Mouse (Mus musculus) embryonic facial prominence, embryonic 11.5 days (tissue): Measurements from ENCODE around the gene Utrn. TPM values are rescaled to one million over a fixed set of nuclear protein-coding genes. Genes with fewer than 3 reads are reported as not detected.

Source experiments
- ATAC-seq: fragments of 200-750 bp; cut with Nextera tagmentation; replicated peaks from 2 replicates; pipeline ENCODE4 v1.8.0; 2017; ENCODE audit warnings: low read depth; ENCODE audit not compliant: insufficient number of reproducible peaks, low FRiP score, low TSS enrichment
- DNase-seq: peaks from one replicate; pipeline ENCODE4 v3.0.0-alpha.2; 2015; ENCODE audit warnings: low spot score
- H3K27ac ChIP-seq: fragments of 300-500 bp; sonication (generic); replicated peaks from 2 replicates; pipeline ENCODE4 v1.5.1; 2014; ENCODE audit warnings: mild to moderate bottlenecking, low read depth, low read length, control low read depth
- H3K27me3 ChIP-seq: fragments of 300-500 bp; sonication (generic); 2 replicates; pipeline ENCODE4 v1.6.1; 2014; ENCODE audit warnings: mild to moderate bottlenecking, low read length, moderate library complexity, mixed read lengths; ENCODE audit not compliant: control insufficient read depth, insufficient read depth
- H3K36me3 ChIP-seq: fragments of 300-500 bp; sonication (generic); replicated peaks from 2 replicates; pipeline ENCODE4 v1.6.1; 2014; ENCODE audit warnings: low read depth, mild to moderate bottlenecking, low read length, moderate library complexity, mixed read lengths; ENCODE audit not compliant: control insufficient read depth, insufficient read depth
- H3K4me1 ChIP-seq: fragments of 300-500 bp; sonication (generic); 2 replicates; pipeline ENCODE4 v1.6.1; 2014; ENCODE audit warnings: low read length, mixed read lengths; ENCODE audit not compliant: control insufficient read depth, insufficient read depth
- H3K4me2 ChIP-seq: fragments of 300-500 bp; sonication (generic); 2 replicates; pipeline ENCODE4 v1.6.1; 2014; ENCODE audit warnings: low read depth, mild to moderate bottlenecking, control low read depth, low read length, moderate library complexity
- H3K4me3 ChIP-seq: fragments of 300-500 bp; sonication (generic); 2 replicates; pipeline ENCODE4 v1.5.1; 2014; ENCODE audit warnings: low read depth, low read length, control low read depth
- H3K9ac ChIP-seq: fragments of 300-500 bp; sonication (generic); replicated peaks from 2 replicates; pipeline ENCODE4 v1.6.1; 2014; ENCODE audit warnings: mild to moderate bottlenecking, control low read depth, low read length
- H3K9me3 ChIP-seq: fragments of 300-500 bp; sonication (generic); replicated peaks from 2 replicates; pipeline ENCODE4 v1.6.1; 2016; ENCODE audit warnings: mild to moderate bottlenecking, low read length, inconsistent platforms, mixed read lengths; ENCODE audit not compliant: control insufficient read depth
- WGBS: fragments of 180-500 bp; shearing (Covaris S2); extraction: QIAGEN DNeasy Blood & Tissue Kit; methylation state at CpG from one replicate; pipeline ENCODE4 v1.1.7; 2014; 5-methylcytosine and 5-hydroxymethylcytosine counted together
- polyA plus RNA-seq: library from polyadenylated mRNA; unstranded; fragments of >200 nt; fragmentation: Nextera tagmentation; extraction: Ambion mirVana; gene quantifications from 2 replicates; pipeline ENCODE4 v1.2.1, GENCODE M21; 2014

Gene Utrn
- polyA plus RNA-seq, 1 experiment from 2014 or later: 47.4 TPM

- Histone ChIP-seq H3K4me1 (no peaks in the 10 kb centered on the region), H3K4me2 (no peak overlapping the region), H3K27ac (no peak overlapping the region), H3K9me3 (no peaks in the 10 kb centered on the region), H3K27me3 (no peaks in the 10 kb centered on the region), H3K4me3 (no peak overlapping the region), H3K9ac (no peak overlapping the region), H3K36me3 (no peaks in the 10 kb centered on the region)
- peak; percentile 62 for DNase-seq
- no peak; the same call in 1 of the 2 replicates for ATAC-seq
- WGBS: 53% methylated on average over 10 of the region's 10 CpGs
Observed at GRCm38 (mm10) chr10:12848322-12849108, 20.6 kb downstream of the Utrn start.

- H3K4me1 ChIP-seq: no peaks in the 10 kb centered on the region
- H3K4me2 ChIP-seq: no peak overlapping the region
- H3K9me3 ChIP-seq: no peaks in the 10 kb centered on the region
- WGBS: 77% methylated on average over 4 of the region's 4 CpGs
- H3K9ac ChIP-seq: no peak overlapping the region
- H3K27ac ChIP-seq: no peak overlapping the region
- H3K36me3 ChIP-seq: no peaks in the 10 kb centered on the region
- DNase-seq (no peak), ATAC-seq (no peak)
- H3K27me3 ChIP-seq: no peaks in the 10 kb centered on the region
- H3K4me3 ChIP-seq: no peak overlapping the region
Observed at GRCm38 (mm10) chr10:12842543-12842942, 26.6 kb downstream of the Utrn start.

GRCm38 (mm10) chr10:12841497-12841896, 27.7 kb downstream of the Utrn start:
- 59% methylated on average over 5 of the region's 5 CpGs for WGBS
- no peak overlapping the region for H3K4me2 ChIP-seq

GRCm38 (mm10) chr10:12837636-12838035, 31.5 kb downstream of the Utrn start:
- no peaks in the 10 kb centered on the region for H3K27me3 ChIP-seq
- DNase-seq (no peak), ATAC-seq (no peak)
- H3K4me2 ChIP-seq: no peak overlapping the region
- H3K36me3 ChIP-seq: no peaks in the 10 kb centered on the region
- H3K4me1 ChIP-seq: no peaks in the 10 kb centered on the region
- no peak overlapping the region for H3K27ac ChIP-seq
- no peaks in the 10 kb centered on the region for H3K9me3 ChIP-seq
- no peak overlapping the region for H3K4me3 ChIP-seq
- H3K9ac ChIP-seq: no peak overlapping the region
- 80% methylated on average over 1 of the region's 1 CpGs for WGBS

More at GRCm38 (mm10) chr10:12841497-12841896, 27.7 kb downstream of the Utrn start:
- H3K27me3 ChIP-seq: no peaks in the 10 kb centered on the region
- no peak overlapping the region for H3K9ac ChIP-seq
- no peaks in the 10 kb centered on the region for H3K4me1 ChIP-seq
- no peak overlapping the region for H3K4me3 ChIP-seq
- no peaks in the 10 kb centered on the region for H3K36me3 ChIP-seq
- ATAC-seq (no peak), DNase-seq (no peak)
- no peaks in the 10 kb centered on the region for H3K9me3 ChIP-seq
- H3K27ac ChIP-seq: no peak overlapping the region

GRCm38 (mm10) chr10:12836048-12836816, 32.9 kb downstream of the Utrn start:
- Histone ChIP-seq H3K27ac (no peak overlapping the region), H3K27me3 (no peaks in the 10 kb centered on the region)
- WGBS: 81% methylated on average over 14 of the region's 14 CpGs

GRCm38 (mm10) chr10:12834215-12834614, 35.0 kb downstream of the Utrn start:
- no peak overlapping the region for H3K4me2 ChIP-seq
- H3K36me3 ChIP-seq: no peaks in the 10 kb centered on the region
- no peaks in the 10 kb centered on the region for H3K27me3 ChIP-seq
- 78% methylated on average over 1 of the region's 1 CpGs for WGBS
- H3K4me3 ChIP-seq: no peak overlapping the region
- no peak overlapping the region for H3K9ac ChIP-seq
- no peak overlapping the region for H3K27ac ChIP-seq
- no peak for DNase-seq
- no peaks in the 10 kb centered on the region for H3K9me3 ChIP-seq
- ATAC-seq: no peak
- no peaks in the 10 kb centered on the region for H3K4me1 ChIP-seq

More at GRCm38 (mm10) chr10:12836048-12836816, 32.9 kb downstream of the Utrn start:
- DNase-seq: no peak
- Histone ChIP-seq H3K9ac (no peak overlapping the region), H3K4me2 (no peak overlapping the region), H3K4me3 (no peak overlapping the region), H3K4me1 (no peaks in the 10 kb centered on the region), H3K36me3 (no peaks in the 10 kb centered on the region), H3K9me3 (no peaks in the 10 kb centered on the region)
- no peak for ATAC-seq

GRCm38 (mm10) chr10:12832163-12832562, 37.0 kb downstream of the Utrn start:
- DNase-seq: no peak
- H3K9me3 ChIP-seq: no peaks in the 10 kb centered on the region
- no peak overlapping the region for H3K27ac ChIP-seq
- no peaks in the 10 kb centered on the region for H3K36me3 ChIP-seq
- H3K27me3 ChIP-seq: no peaks in the 10 kb centered on the region
- H3K4me1 ChIP-seq: no peaks in the 10 kb centered on the region
- no peak for ATAC-seq
- no peak overlapping the region for H3K9ac ChIP-seq
- no peak overlapping the region for H3K4me2 ChIP-seq
- no peak overlapping the region for H3K4me3 ChIP-seq
- WGBS: 89% methylated on average over 8 of the region's 8 CpGs

GRCm38 (mm10) chr10:12827778-12828177, 41.4 kb downstream of the Utrn start:
- WGBS: 70% methylated on average over 4 of the region's 4 CpGs
- DNase-seq (no peak), ATAC-seq (no peak)
- Histone ChIP-seq H3K27ac (no peak overlapping the region), H3K4me3 (no peak overlapping the region), H3K27me3 (no peaks in the 10 kb centered on the region), H3K36me3 (no peaks in the 10 kb centered on the region), H3K4me2 (no peak overlapping the region), H3K9ac (no peak overlapping the region), H3K4me1 (no peaks in the 10 kb centered on the region), H3K9me3 (no peaks in the 10 kb centered on the region)
